27 mouse cellular contexts compared by ENCODE assay signal in the genomic region with DNA sequence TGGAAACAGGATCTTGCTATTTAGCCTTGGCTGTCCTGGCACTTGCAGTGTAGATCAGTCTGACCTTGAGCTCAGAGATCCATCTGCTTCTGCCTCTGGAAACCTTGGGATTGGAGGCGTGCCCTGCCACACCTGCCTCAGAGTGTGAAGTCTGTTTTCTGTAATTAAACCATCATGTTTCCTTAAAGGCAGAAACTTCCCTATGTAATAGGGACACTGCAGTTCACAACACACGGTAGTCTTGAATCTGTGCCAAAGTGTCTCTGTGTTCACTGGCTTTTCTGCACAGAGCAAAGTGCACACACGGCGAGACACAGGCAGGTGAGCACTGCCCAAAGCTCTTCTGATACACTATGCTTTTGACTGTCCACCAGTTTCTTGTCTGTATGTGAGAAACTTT. TPM values are rescaled to one million over a fixed set of nuclear protein-coding genes. Genes with fewer than 3 reads are reported as not detected.
A peak's percentile ranks its signal among the peaks of the same experiment; 100 is the strongest.
DNase-seq lines count a peak whose midpoint lies in the region; ATAC-seq and TF ChIP-seq lines count a peak whose summit lies in the region.
"Had no signal": no experiment of that assay in that cellular context is flagged by ENCODE, and none has a peak within 500 bp of the region (broad histone marks: within the 10 kb centered on the region; RNA-seq: fewer than 3 reads in every experiment).

No protein-coding gene starts in this region.

- H3K27ac ChIP-seq in gastrocnemius, adult 2 months: peak overlapping the region; percentile 24; the same call in 1 of the 2 replicates
- H3K27ac ChIP-seq in kidney, embryonic 15.5 days: no peak overlapping the region
- no peak overlapping the region for H3K27ac ChIP-seq in intestine, embryonic 15.5 days
- H3K27ac ChIP-seq: forebrain, embryonic 10.5 days; forebrain, embryonic 13.5 days; heart, embryonic 15.5 days; hindbrain, embryonic 10.5 days; hindbrain, embryonic 13.5 days had no signal

- no peaks in the 10 kb centered on the region for H3K9me3 ChIP-seq in kidney, embryonic 15.5 days (replicated peaks)
- H3K9me3 ChIP-seq in intestine, embryonic 15.5 days: no peaks in the 10 kb centered on the region
- H3K9me3 ChIP-seq: forebrain, embryonic 10.5 days; forebrain, embryonic 13.5 days; heart, embryonic 12.5 days; heart, embryonic 15.5 days; hindbrain, embryonic 10.5 days; hindbrain, embryonic 13.5 days had no signal

- peaks cover 7% of the 10 kb centered on the region for H3K4me1 ChIP-seq in kidney, embryonic 15.5 days
- peaks cover 10% of the 10 kb centered on the region; the same call in 1 of the 2 replicates for H3K4me1 ChIP-seq in intestine, embryonic 15.5 days (replicated peaks)
- H3K4me1 ChIP-seq: heart, embryonic 12.5 days had no signal

- intact Hi-C loops in gastrocnemius, adult 2 months (cut with DNase I): no loop called here
- intact Hi-C loops in gastrocnemius, postnatal 36 days (cut with DNase I): no loop called here

- no peaks in the 10 kb centered on the region for H3K36me3 ChIP-seq in kidney, embryonic 15.5 days
- H3K36me3 ChIP-seq in intestine, embryonic 15.5 days: no peaks in the 10 kb centered on the region
- H3K36me3 ChIP-seq: forebrain, embryonic 10.5 days; heart, embryonic 15.5 days; hindbrain, embryonic 10.5 days; hindbrain, embryonic 13.5 days had no signal

- H3K9ac ChIP-seq in kidney, embryonic 15.5 days: no peak overlapping the region
- no peak overlapping the region for H3K9ac ChIP-seq in intestine, embryonic 15.5 days
- H3K9ac ChIP-seq: forebrain, embryonic 13.5 days; heart, embryonic 12.5 days; heart, embryonic 15.5 days; hindbrain, embryonic 13.5 days had no signal

- WGBS in kidney, embryonic 15.5 days: 81% methylated on average over 4 of the region's 4 CpGs
- 67% methylated on average over 4 of the region's 4 CpGs for WGBS in intestine, embryonic 15.5 days
- 29% methylated on average over 4 of the region's 4 CpGs for WGBS in large intestine, adult 2 months

- peak; percentile 15 for DNase-seq in gastrocnemius, adult 2 months
- no peak for DNase-seq in gastrocnemius, postnatal 36 days
- DNase-seq in kidney, postnatal 14 days: peak; percentile 38
- DNase-seq in large intestine, adult 2 months (ENCODE audit: low read depth, low spot score): peak; percentile 92
- DNase-seq in testis, postnatal 14 days (ENCODE audit: low spot score): no peak
- no peak for DNase-seq in thymus, postnatal 10 days (ENCODE audit: low spot score in 2 of 2)
- DNase-seq: adrenal gland, adult 8-10 months; adrenal gland, postnatal 25 days; cerebellum, adult 18-20 months; cerebellum, adult 9-10 months; cerebellum, postnatal 14 days; gastrocnemius, postnatal 14 days; heart, adult 18-20 months; heart, postnatal 10 days; heart, postnatal 36 days had no signal

- no peak for ATAC-seq in kidney, embryonic 15.5 days (replicated peaks; ENCODE audit: low FRiP score)
- ATAC-seq in intestine, embryonic 15.5 days: peak; percentile 84
- ATAC-seq: activated CD4-positive, CD25-positive, alpha-beta regulatory T cell, adult 4 months; forebrain, embryonic 13.5 days; forebrain, embryonic 16.5 days had no signal

- H3K27me3 ChIP-seq in kidney, embryonic 15.5 days: no peaks in the 10 kb centered on the region
- H3K27me3 ChIP-seq in intestine, embryonic 15.5 days (replicated peaks): no peaks in the 10 kb centered on the region
- H3K27me3 ChIP-seq: forebrain, embryonic 13.5 days; heart, embryonic 12.5 days; heart, embryonic 15.5 days; hindbrain, embryonic 13.5 days had no signal

- H3K4me2 ChIP-seq in kidney, embryonic 15.5 days: no peak overlapping the region
- H3K4me2 ChIP-seq in intestine, embryonic 15.5 days (replicated peaks): no peak overlapping the region
- H3K4me2 ChIP-seq: forebrain, embryonic 13.5 days; heart, embryonic 12.5 days; heart, embryonic 15.5 days; hindbrain, embryonic 13.5 days had no signal

- no peak for TF ChIP-seq CTCF in gastrocnemius, adult 2 months (IDR thresholded peaks at IDR 0.05)

- H3K4me3 ChIP-seq in gastrocnemius, adult 2 months: no peak overlapping the region
- H3K4me3 ChIP-seq in kidney, embryonic 15.5 days (replicated peaks): no peak overlapping the region
- no peak overlapping the region for H3K4me3 ChIP-seq in intestine, embryonic 15.5 days (replicated peaks)
- H3K4me3 ChIP-seq: forebrain, embryonic 10.5 days; forebrain, embryonic 13.5 days; heart, embryonic 12.5 days; heart, embryonic 15.5 days; hindbrain, embryonic 10.5 days; hindbrain, embryonic 13.5 days had no signal

RNA-seq across cellular contexts. Expression of a gene that starts 21.5 kb away (rescaled TPM):
- total RNA-seq in gastrocnemius, adult 2 months (2021): 1 to 10 TPM; 2.4 to 4.9 TPM
- 1 to 10 TPM; 5.1 to 5.3 TPM for total RNA-seq in gastrocnemius, postnatal 36 days (2021)
- polyA plus RNA-seq in kidney, embryonic 15.5 days (2015; fragmentation: Nextera tagmentation; extraction: Ambion mirVana): 26.1 and 27.0 TPM in 2 replicates
- polyA plus RNA-seq in intestine, embryonic 15.5 days (2015; fragmentation: Nextera tagmentation; extraction: Ambion mirVana): 35.5 and 37.1 TPM in 2 replicates
- 126 and 190 TPM in 2 replicates for polyA plus RNA-seq in large intestine, adult 2 months (2012; rRNA removed)

RNA-seq across cellular contexts. Expression of a gene that starts 28.6 kb away (rescaled TPM):
- total RNA-seq in gastrocnemius, adult 2 months (2021): 100 to 1,000 TPM; 675 to 914 TPM
- total RNA-seq in gastrocnemius, postnatal 36 days (2021): 100 to 1,000 TPM; 598 to 893 TPM
- 0.36 and 0.55 TPM in 2 replicates for polyA plus RNA-seq in kidney, embryonic 15.5 days (2015; fragmentation: Nextera tagmentation; extraction: Ambion mirVana)
- polyA plus RNA-seq in intestine, embryonic 15.5 days (2015; fragmentation: Nextera tagmentation; extraction: Ambion mirVana): 0.20 and 0.32 TPM in 2 replicates
- polyA plus RNA-seq in large intestine, adult 2 months (2012; rRNA removed): 1.2 and 1.4 TPM in 2 replicates
- polyA plus RNA-seq: activated CD4-positive, CD25-positive, alpha-beta regulatory T cell, adult 4 months; embryonic facial prominence, embryonic 11.5 days had no signal

RNA-seq across cellular contexts. Expression of a gene that starts 43.0 kb away (rescaled TPM):
- under 1 TPM in 1 of 2 experiments, not detected in 1; 0.20 TPM for total RNA-seq in gastrocnemius, adult 2 months (2021)
- under 1 TPM in 1 of 2 experiments, not detected in 1; 0.18 TPM for total RNA-seq in gastrocnemius, postnatal 36 days (2021)
- polyA plus RNA-seq in kidney, embryonic 15.5 days (2015; fragmentation: Nextera tagmentation; extraction: Ambion mirVana): 0.74 and 1.0 TPM in 2 replicates
- polyA plus RNA-seq in intestine, embryonic 15.5 days (2015; fragmentation: Nextera tagmentation; extraction: Ambion mirVana): 0.49 and 0.72 TPM in 2 replicates
- polyA plus RNA-seq in large intestine, adult 2 months (2012; rRNA removed): 0.43 TPM in 2 replicates
- total RNA-seq: gastrocnemius, adult 18-20 months; heart, adult 18-20 months; heart, postnatal 36 days had no signal
- polyA plus RNA-seq: heart, embryonic 12.5 days had no signal

Comparison
In these comparisons a context has a peak if more than half of its experiments do, and no peak if none do; other contexts are left out.
1. DNase-seq: peak in gastrocnemius, adult 2 months (single experiment), kidney, postnatal 14 days (single experiment) and large intestine, adult 2 months (single experiment); none in gastrocnemius, postnatal 36 days (0 of 2), testis, postnatal 14 days (single experiment) and thymus, postnatal 10 days (0 of 2).